Mouse (Mus musculus) myocyte (in vitro differentiated cells): ENCODE results near the gene Scaf11. TPM values are rescaled to one million over a fixed set of nuclear protein-coding genes. Genes with fewer than 3 reads are reported as not detected.

Experiments used
- H3K27me3 ChIP-seq: one replicate; pipeline ENCODE4 v1.6.1; 2011; ENCODE audit not compliant: control insufficient read depth, insufficient read depth, insufficient read length
- H3K36me3 ChIP-seq: one replicate; pipeline ENCODE4 v1.6.1; 2011; ENCODE audit not compliant: control insufficient read depth, insufficient read depth
- H3K4me2 ChIP-seq: one replicate; pipeline ENCODE4 v1.6.1; 2011; ENCODE audit warnings: low read depth, control low read depth
- H3K4me3 ChIP-seq: one replicate; pipeline ENCODE4 v1.5.1; 2011; ENCODE audit warnings: mild to moderate bottlenecking, control low read depth, moderate library complexity
- H3K79me2 ChIP-seq: one replicate; pipeline ENCODE4 v1.6.1; 2011; ENCODE audit not compliant: control insufficient read depth, insufficient read depth
- H3ac ChIP-seq: one replicate; pipeline ENCODE4 v1.6.1; 2011; ENCODE audit not compliant: control insufficient read depth, insufficient read length
- CEBPB ChIP-seq: IDR thresholded peaks from 2 replicates; pipeline ENCODE4 v1.6.1; 2011; ENCODE audit warnings: mild to moderate bottlenecking, moderate library complexity; ENCODE audit not compliant: poor library complexity, insufficient read depth, severe bottlenecking
- E2F4 ChIP-seq: IDR thresholded peaks from one replicate; pipeline ENCODE4 v1.6.1; 2011; ENCODE audit warnings: mild to moderate bottlenecking, control low read depth, moderate library complexity; ENCODE audit not compliant: insufficient read depth
- MAX ChIP-seq: IDR thresholded peaks from one replicate; pipeline ENCODE4 v1.6.1; 2011; ENCODE audit warnings: low read depth, mild to moderate bottlenecking, control low read depth
- MYOD1 ChIP-seq, 3 experiments: IDR thresholded peaks; one replicate each; pipeline ENCODE4 v1.6.1; 2011; ENCODE audit warnings: control low read depth in 2 of 3, low read depth in 2 of 3, mild to moderate bottlenecking in 2 of 3, moderate library complexity in 1 of 3; ENCODE audit not compliant: insufficient read length in 2 of 3, control insufficient read depth in 1 of 3
- MYOG ChIP-seq, 3 experiments: IDR thresholded peaks; one replicate each; pipeline ENCODE4 v1.6.1; 2011; ENCODE audit warnings: control low read depth in 2 of 3, low read depth in 2 of 3, mild to moderate bottlenecking in 2 of 3; ENCODE audit not compliant: insufficient read length in 2 of 3, control insufficient read depth in 1 of 3, insufficient read depth in 1 of 3
- POLR2AphosphoS2 ChIP-seq: IDR thresholded peaks from one replicate; pipeline ENCODE4 v1.6.1; 2011; ENCODE audit warnings: low read depth, control low read depth; ENCODE audit not compliant: insufficient read length
- REST ChIP-seq: IDR thresholded peaks from one replicate; pipeline ENCODE4 v1.6.1; 2011; ENCODE audit warnings: mild to moderate bottlenecking, control low read depth, moderate library complexity; ENCODE audit not compliant: insufficient read depth, insufficient read length
- SRF ChIP-seq: IDR thresholded peaks from one replicate; pipeline ENCODE4 v1.6.1; 2011; ENCODE audit warnings: low read depth; ENCODE audit not compliant: control insufficient read depth, insufficient read length
- TCF12 ChIP-seq: IDR thresholded peaks from one replicate; pipeline ENCODE4 v1.6.1; 2011; ENCODE audit warnings: mild to moderate bottlenecking, control low read depth; ENCODE audit not compliant: poor library complexity, insufficient read depth, severe bottlenecking
- TCF3 ChIP-seq: IDR thresholded peaks from one replicate; pipeline ENCODE4 v1.6.1; 2011; ENCODE audit warnings: low read depth, control low read depth; ENCODE audit not compliant: insufficient read length
- USF1 ChIP-seq: IDR thresholded peaks from one replicate; pipeline ENCODE4 v1.6.1; 2011; ENCODE audit warnings: low read depth, mild to moderate bottlenecking, control low read depth, moderate library complexity
- polyA plus RNA-seq: library from polyadenylated mRNA; unstranded; fragments of >200 nt; fragmentation: generic; extraction: Trizol; gene quantifications from one replicate; pipeline ENCODE4 v1.2.1, GENCODE M21; 2012; ENCODE audit warnings: missing spikeins

The Scaf11 gene
- polyA plus RNA-seq, 1 experiment = 21.6 TPM

GRCm38 (mm10) chr15:96465076-96465475 lies 4.4 kb upstream of the Scaf11 start:
- no peak overlapping the region for H3K4me2 ChIP-seq

DNA sequence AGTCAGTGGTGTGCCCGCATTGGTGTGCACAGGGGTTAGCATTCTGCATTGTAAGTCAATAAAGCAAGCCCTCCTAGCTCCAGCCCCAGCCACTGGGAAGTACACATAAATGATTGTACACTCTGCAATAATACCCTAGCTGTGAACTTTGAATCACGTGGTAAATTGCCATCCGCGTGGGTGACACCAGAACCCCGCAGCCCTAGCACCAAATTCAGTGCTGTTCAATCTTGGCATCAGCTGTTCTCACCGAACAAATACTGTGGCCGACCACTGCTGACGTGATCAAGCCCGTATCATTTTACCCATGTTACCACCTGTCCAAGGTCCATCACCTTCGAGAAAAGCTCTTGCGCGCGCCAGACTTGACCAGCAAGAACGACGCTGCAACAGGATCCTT lies 3.2 kb upstream of the Scaf11 start:
- Histone ChIP-seq H3K4me3 (no peak overlapping the region), H3ac (no peak overlapping the region), H3K27me3 (no peaks in the 10 kb centered on the region), H3K4me2 (no peak overlapping the region), H3K79me2 (peaks cover 12% of the 10 kb centered on the region), H3K36me3 (no peaks in the 10 kb centered on the region)
- no peak for TF ChIP-seq POLR2AphosphoS2
- no peak for TF ChIP-seq E2F4
- TF ChIP-seq REST = no peak
- TF ChIP-seq MAX = no peak
- TF ChIP-seq MYOD1 (IDR thresholded peaks at IDR 0.05; ENCODE audit: control insufficient read depth in 1 of 3, insufficient read length in 2 of 3, low read depth in 2 of 3) = peak in 2 of 3 experiments; percentile 8 to 12
- no peak for TF ChIP-seq TCF12
- TF ChIP-seq CEBPB = no peak

More at GRCm38 (mm10) chr15:96465076-96465475, 4.4 kb upstream of the Scaf11 start:
- Histone ChIP-seq H3K4me3 (no peak overlapping the region), H3K27me3 (no peaks in the 10 kb centered on the region), H3ac (no peak overlapping the region), H3K79me2 (no peaks in the 10 kb centered on the region), H3K36me3 (no peaks in the 10 kb centered on the region)
- TF ChIP-seq USF1 (no peak), SRF (no peak), TCF12 (no peak)

DNA sequence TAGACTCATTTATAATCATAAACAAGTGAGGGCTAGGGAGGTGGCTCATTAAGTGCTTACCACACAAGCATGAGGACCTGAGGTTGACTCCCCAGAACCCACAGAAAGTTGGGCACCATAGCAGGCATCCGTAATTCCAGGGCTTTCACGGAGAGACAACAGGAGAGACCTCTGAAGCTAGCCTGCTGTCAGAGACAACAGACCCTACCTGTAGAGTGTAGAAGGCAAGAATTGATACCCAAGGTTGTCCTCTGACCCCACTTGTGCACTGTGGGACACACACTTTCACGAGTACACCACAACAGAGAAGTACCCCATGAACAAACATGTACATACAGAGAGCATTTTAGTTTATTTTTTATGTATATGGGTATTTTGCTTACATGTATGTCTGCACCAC lies 2.0 kb upstream of the Scaf11 start:
- no peak overlapping the region for H3K4me3 ChIP-seq
- no peak overlapping the region for H3ac ChIP-seq
- peaks cover 24% of the 10 kb centered on the region for H3K79me2 ChIP-seq
- TF ChIP-seq SRF (no peak), USF1 (no peak), MYOG (IDR thresholded peaks at IDR 0.05; ENCODE audit: control insufficient read depth in 1 of 3, insufficient read depth in 1 of 3, insufficient read length in 2 of 3, low read depth in 2 of 3) (no peak), REST (no peak), E2F4 (no peak), MYOD1 (IDR thresholded peaks at IDR 0.05; ENCODE audit: control insufficient read depth in 1 of 3, insufficient read length in 2 of 3, low read depth in 2 of 3) (no peak), CEBPB (no peak), MAX (no peak), TCF12 (no peak)
- no peaks in the 10 kb centered on the region for H3K27me3 ChIP-seq
- no peaks in the 10 kb centered on the region for H3K36me3 ChIP-seq
- H3K4me2 ChIP-seq = no peak overlapping the region

DNA sequence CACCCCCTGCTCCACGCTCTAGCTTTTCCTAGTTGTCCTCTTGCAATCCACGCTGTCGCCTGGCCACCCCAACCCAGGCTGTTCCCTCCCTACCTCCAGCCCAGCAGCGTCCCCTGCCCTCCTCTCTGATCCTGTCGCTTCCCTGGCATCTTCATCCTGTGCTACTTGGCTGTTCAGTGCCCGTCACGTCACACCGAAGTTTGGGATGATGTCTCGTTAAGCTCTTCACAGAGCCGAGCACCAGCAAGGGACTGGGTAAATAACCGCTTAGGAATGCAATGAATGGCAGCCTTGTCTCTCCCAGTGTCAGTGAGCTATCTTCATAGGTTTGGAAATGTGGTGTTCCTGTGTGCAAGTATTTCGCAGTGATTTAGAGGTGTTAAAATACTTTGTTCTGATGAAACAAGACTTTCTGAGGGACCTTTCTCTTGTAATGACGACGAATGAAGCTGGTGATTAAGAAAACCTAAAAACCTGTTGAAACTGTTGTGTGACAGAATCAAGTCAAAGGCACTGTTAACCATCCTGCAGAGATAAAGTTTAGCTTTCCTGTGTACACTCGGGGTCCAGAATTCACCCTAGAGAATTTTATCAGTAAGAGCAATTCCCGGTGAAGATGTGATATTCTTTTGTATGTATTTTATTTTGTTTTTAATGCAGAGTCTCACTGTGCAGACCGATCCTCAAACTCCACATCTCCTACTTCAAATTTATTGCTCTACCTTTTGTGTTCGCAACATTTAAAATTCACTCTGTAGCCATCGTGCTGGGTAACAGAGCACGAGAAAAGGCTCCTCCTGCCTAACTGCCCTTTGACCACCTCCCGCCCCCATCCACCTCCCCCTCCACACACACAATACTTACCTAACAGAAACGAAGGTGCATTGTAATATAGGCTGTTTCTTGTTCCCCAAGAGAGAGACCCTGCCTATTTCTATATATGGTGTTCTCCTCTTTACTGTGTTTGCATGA lies 1.2 kb upstream of the Scaf11 start:
- peak overlapping the region; percentile 87 for H3ac ChIP-seq
- H3K79me2 ChIP-seq = peaks cover 32% of the 10 kb centered on the region
- H3K27me3 ChIP-seq = no peaks in the 10 kb centered on the region
- TF ChIP-seq MYOD1 (IDR thresholded peaks at IDR 0.05; ENCODE audit: control insufficient read depth in 1 of 3, insufficient read length in 2 of 3, low read depth in 2 of 3) (peak in 1 of 3 experiments; percentile 19), E2F4 (no peak), TCF3 (no peak), CEBPB (no peak), SRF (no peak), MAX (no peak), POLR2AphosphoS2 (no peak)
- no peaks in the 10 kb centered on the region for H3K36me3 ChIP-seq
- peak overlapping the region; percentile 61 for H3K4me3 ChIP-seq
- peak overlapping the region; percentile 96 for H3K4me2 ChIP-seq

DNA sequence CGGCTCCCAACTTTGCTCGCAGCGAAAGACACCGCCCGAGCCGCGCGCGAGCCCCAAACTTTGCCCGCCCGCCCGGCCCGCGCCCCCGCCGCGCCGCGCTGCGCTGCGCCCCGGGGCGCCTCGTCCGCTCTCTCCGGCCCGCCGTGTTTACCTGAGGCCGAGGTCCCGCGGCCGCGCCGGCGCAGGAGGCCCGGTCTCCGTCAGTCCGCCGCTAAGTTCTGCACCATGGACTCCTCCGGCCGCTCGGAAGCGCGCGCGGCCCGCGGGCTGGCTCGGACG lies 253 bp downstream of the Scaf11 start:
- no peaks in the 10 kb centered on the region for H3K27me3 ChIP-seq
- TF ChIP-seq E2F4 (no peak), POLR2AphosphoS2 (no peak), USF1 (no peak), MYOG (IDR thresholded peaks at IDR 0.05; ENCODE audit: control insufficient read depth in 1 of 3, insufficient read depth in 1 of 3, insufficient read length in 2 of 3, low read depth in 2 of 3) (no peak), CEBPB (no peak), MYOD1 (IDR thresholded peaks at IDR 0.05; ENCODE audit: control insufficient read depth in 1 of 3, insufficient read length in 2 of 3, low read depth in 2 of 3) (no peak), REST (no peak)
- no peaks in the 10 kb centered on the region for H3K36me3 ChIP-seq
- peak overlapping the region; percentile 87 for H3ac ChIP-seq
- H3K79me2 ChIP-seq = peaks cover 46% of the 10 kb centered on the region
- no peak overlapping the region for H3K4me2 ChIP-seq
- peak overlapping the region; percentile 61 for H3K4me3 ChIP-seq
